Mouse (Mus musculus): ENCODE results near the gene Tpm4. TPM values are rescaled to one million over a fixed set of nuclear protein-coding genes. Genes with fewer than 3 reads are reported as not detected.

Tpm4 gene
- polyA plus RNA-seq, 1 experiment, result 4.6 TPM

- no peak for TF ChIP-seq CTCF (IDR thresholded peaks at IDR 0.05; ENCODE audit: control insufficient read depth, insufficient read depth, insufficient replicate concordance, low read depth, low read length)
- TF ChIP-seq POLR2A (IDR thresholded peaks at IDR 0.05; ENCODE audit: control insufficient read depth, low read depth, low read length), result no peak
- no peak overlapping the region for H3K4me3 ChIP-seq (ENCODE audit: control insufficient read depth, low read depth, low read length)
- no peaks in the 10 kb centered on the region for H3K27me3 ChIP-seq (ENCODE audit: control insufficient read depth, insufficient read depth, low read length)
- H3K4me1 ChIP-seq (ENCODE audit: control insufficient read depth, insufficient read depth, low read length), result no peaks in the 10 kb centered on the region
- no peaks in the 10 kb centered on the region for H3K36me3 ChIP-seq (ENCODE audit: control insufficient read depth, insufficient read depth, low read length)
- H3K27ac ChIP-seq (ENCODE audit: control insufficient read depth, insufficient read depth, low read depth, low read length), result no peak overlapping the region
Measured at GRCm38 (mm10) chr8:72144345-72144975, 9.7 kb downstream of the Tpm4 start.

DNA sequence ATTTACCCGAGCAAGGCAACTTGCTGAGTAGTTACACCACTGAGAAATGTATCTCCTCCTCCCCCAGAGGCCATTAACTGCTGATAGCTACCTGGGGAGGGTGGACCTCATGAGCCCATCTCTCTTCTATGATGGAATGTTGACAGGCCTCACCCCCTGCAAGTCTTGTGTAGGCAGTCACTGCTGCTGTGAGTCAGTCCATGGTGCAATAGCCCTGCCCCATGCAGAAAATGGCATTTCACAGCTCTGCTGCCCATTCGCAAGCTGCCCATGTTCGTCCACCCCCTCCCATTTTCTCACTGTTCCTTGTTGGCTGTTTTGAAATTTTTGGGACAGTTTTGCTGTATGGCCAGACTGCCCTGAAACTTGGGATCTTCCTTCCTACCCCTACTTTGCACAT lies 10.7 kb downstream of the Tpm4 start:
- no peaks in the 10 kb centered on the region for H3K36me3 ChIP-seq (ENCODE audit: control insufficient read depth, insufficient read depth, low read length)
- no peak overlapping the region for H3K4me3 ChIP-seq (ENCODE audit: control insufficient read depth, low read depth, low read length)
- TF ChIP-seq CTCF (IDR thresholded peaks at IDR 0.05; ENCODE audit: control insufficient read depth, insufficient read depth, insufficient replicate concordance, low read depth, low read length) (no peak), POLR2A (IDR thresholded peaks at IDR 0.05; ENCODE audit: control insufficient read depth, low read depth, low read length) (no peak)
- H3K27me3 ChIP-seq (ENCODE audit: control insufficient read depth, insufficient read depth, low read length), result no peaks in the 10 kb centered on the region
- H3K4me1 ChIP-seq (ENCODE audit: control insufficient read depth, insufficient read depth, low read length), result no peaks in the 10 kb centered on the region
- no peak overlapping the region for H3K27ac ChIP-seq (ENCODE audit: control insufficient read depth, insufficient read depth, low read depth, low read length)

DNA sequence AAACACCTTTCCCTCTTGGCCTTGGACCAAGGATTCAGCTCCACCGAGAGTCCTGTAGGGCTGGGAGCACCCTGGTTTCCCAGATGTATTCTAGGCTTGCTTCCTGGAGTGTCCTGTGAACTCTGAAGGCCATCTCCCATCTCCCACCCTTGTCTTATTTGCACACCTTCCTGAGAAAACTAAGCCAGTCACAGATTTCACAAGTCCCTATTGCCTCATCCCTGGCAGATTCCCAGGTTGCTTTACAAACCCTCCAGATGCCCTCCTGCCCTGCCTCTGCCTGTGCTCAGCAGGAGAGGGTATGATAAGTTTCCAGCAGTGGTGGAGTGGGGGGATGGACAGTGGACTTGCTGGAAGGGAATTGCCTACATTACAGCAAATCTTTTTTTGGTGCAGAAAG lies 11.3 kb downstream of the Tpm4 start:
- Histone ChIP-seq H3K36me3 (ENCODE audit: control insufficient read depth, insufficient read depth, low read length) (no peaks in the 10 kb centered on the region), H3K4me1 (ENCODE audit: control insufficient read depth, insufficient read depth, low read length) (no peaks in the 10 kb centered on the region), H3K27me3 (ENCODE audit: control insufficient read depth, insufficient read depth, low read length) (no peaks in the 10 kb centered on the region), H3K27ac (ENCODE audit: control insufficient read depth, insufficient read depth, low read depth, low read length) (no peak overlapping the region), H3K4me3 (ENCODE audit: control insufficient read depth, low read depth, low read length) (no peak overlapping the region)
- TF ChIP-seq POLR2A (IDR thresholded peaks at IDR 0.05; ENCODE audit: control insufficient read depth, low read depth, low read length) (no peak), CTCF (IDR thresholded peaks at IDR 0.05; ENCODE audit: control insufficient read depth, insufficient read depth, insufficient replicate concordance, low read depth, low read length) (no peak)

GRCm38 (mm10) chr8:72146556-72146955 lies 11.8 kb downstream of the Tpm4 start:
- H3K36me3 ChIP-seq (ENCODE audit: control insufficient read depth, insufficient read depth, low read length), result no peaks in the 10 kb centered on the region
- no peak for TF ChIP-seq POLR2A (IDR thresholded peaks at IDR 0.05; ENCODE audit: control insufficient read depth, low read depth, low read length)
- TF ChIP-seq CTCF (IDR thresholded peaks at IDR 0.05; ENCODE audit: control insufficient read depth, insufficient read depth, insufficient replicate concordance, low read depth, low read length), result no peak
- no peak overlapping the region for H3K4me3 ChIP-seq (ENCODE audit: control insufficient read depth, low read depth, low read length)
- no peaks in the 10 kb centered on the region for H3K4me1 ChIP-seq (ENCODE audit: control insufficient read depth, insufficient read depth, low read length)
- H3K27ac ChIP-seq (ENCODE audit: control insufficient read depth, insufficient read depth, low read depth, low read length), result no peak overlapping the region
- H3K27me3 ChIP-seq (ENCODE audit: control insufficient read depth, insufficient read depth, low read length), result no peaks in the 10 kb centered on the region

DNA sequence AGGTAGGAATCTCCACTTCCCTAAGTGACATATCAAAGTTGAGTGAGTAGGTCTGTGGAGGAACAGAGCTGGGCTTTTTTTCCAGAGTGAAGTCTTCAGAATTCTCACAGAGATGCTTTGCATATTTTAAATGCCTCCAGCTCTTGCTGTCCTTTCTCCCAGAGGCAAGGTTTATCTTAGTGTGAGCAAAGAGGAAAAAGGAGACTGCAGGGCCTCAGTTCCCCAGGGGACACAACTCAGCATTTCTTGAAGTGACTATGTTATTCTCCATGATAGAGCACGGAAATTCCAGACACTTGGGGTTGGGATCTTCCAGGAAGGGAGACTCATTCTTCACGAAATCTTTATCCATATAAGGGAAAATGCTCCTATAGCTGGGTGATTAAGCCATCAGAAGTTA lies 12.5 kb downstream of the Tpm4 start:
- no peak overlapping the region for H3K27ac ChIP-seq (ENCODE audit: control insufficient read depth, insufficient read depth, low read depth, low read length)

DNA sequence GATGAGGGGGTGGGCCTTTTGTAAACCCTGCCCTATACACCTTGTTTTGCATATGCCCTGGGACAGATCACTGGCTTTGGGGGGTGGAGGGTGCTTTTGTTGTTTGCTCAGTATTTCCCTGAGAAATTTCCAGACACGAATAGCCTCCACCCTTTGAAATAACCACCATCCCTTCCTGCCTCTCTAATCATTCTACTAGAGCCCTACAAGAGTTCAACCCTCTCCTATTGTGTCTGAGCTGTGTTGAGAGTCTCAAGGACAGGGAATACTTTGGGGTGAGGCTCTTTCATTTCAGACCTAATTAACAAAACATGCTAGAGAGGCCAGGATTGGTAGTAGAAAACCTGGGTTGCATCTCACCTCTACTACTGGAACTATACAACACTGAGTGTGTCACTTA lies 14.3 kb downstream of the Tpm4 start:
- Histone ChIP-seq H3K27ac (ENCODE audit: control insufficient read depth, insufficient read depth, low read depth, low read length) (no peak overlapping the region), H3K4me1 (ENCODE audit: control insufficient read depth, insufficient read depth, low read length) (no peaks in the 10 kb centered on the region), H3K27me3 (ENCODE audit: control insufficient read depth, insufficient read depth, low read length) (no peaks in the 10 kb centered on the region), H3K36me3 (ENCODE audit: control insufficient read depth, insufficient read depth, low read length) (no peaks in the 10 kb centered on the region), H3K4me3 (ENCODE audit: control insufficient read depth, low read depth, low read length) (no peak overlapping the region)
- TF ChIP-seq CTCF (IDR thresholded peaks at IDR 0.05; ENCODE audit: control insufficient read depth, insufficient read depth, insufficient replicate concordance, low read depth, low read length), result no peak
- TF ChIP-seq POLR2A (IDR thresholded peaks at IDR 0.05; ENCODE audit: control insufficient read depth, low read depth, low read length), result no peak

More for the DNA sequence above, 12.5 kb downstream of the Tpm4 start:
- Histone ChIP-seq H3K4me3 (ENCODE audit: control insufficient read depth, low read depth, low read length) (no peak overlapping the region), H3K4me1 (ENCODE audit: control insufficient read depth, insufficient read depth, low read length) (no peaks in the 10 kb centered on the region), H3K36me3 (ENCODE audit: control insufficient read depth, insufficient read depth, low read length) (no peaks in the 10 kb centered on the region), H3K27me3 (ENCODE audit: control insufficient read depth, insufficient read depth, low read length) (no peaks in the 10 kb centered on the region)
- TF ChIP-seq POLR2A (IDR thresholded peaks at IDR 0.05; ENCODE audit: control insufficient read depth, low read depth, low read length), result no peak
- no peak for TF ChIP-seq CTCF (IDR thresholded peaks at IDR 0.05; ENCODE audit: control insufficient read depth, insufficient read depth, insufficient replicate concordance, low read depth, low read length)

- Histone ChIP-seq H3K27ac (ENCODE audit: control insufficient read depth, insufficient read depth, low read depth, low read length) (no peak overlapping the region), H3K4me1 (ENCODE audit: control insufficient read depth, insufficient read depth, low read length) (no peaks in the 10 kb centered on the region), H3K36me3 (ENCODE audit: control insufficient read depth, insufficient read depth, low read length) (no peaks in the 10 kb centered on the region), H3K27me3 (ENCODE audit: control insufficient read depth, insufficient read depth, low read length) (no peaks in the 10 kb centered on the region), H3K4me3 (ENCODE audit: control insufficient read depth, low read depth, low read length) (no peak overlapping the region)
- TF ChIP-seq POLR2A (IDR thresholded peaks at IDR 0.05; ENCODE audit: control insufficient read depth, low read depth, low read length) (no peak), CTCF (IDR thresholded peaks at IDR 0.05; ENCODE audit: control insufficient read depth, insufficient read depth, insufficient replicate concordance, low read depth, low read length) (no peak)
Measured at GRCm38 (mm10) chr8:72151418-72152078, 16.8 kb downstream of the Tpm4 start.
